Mouse (Mus musculus) T-cell, adult 2 months (primary cell): Measurements from ENCODE around the gene Gmeb2.

Experiments
- DNase-seq: peaks from one replicate; pipeline ENCODE4 v3.0.0; 2022; ENCODE audit warnings: low spot score

Gmeb2 gene

DNA sequence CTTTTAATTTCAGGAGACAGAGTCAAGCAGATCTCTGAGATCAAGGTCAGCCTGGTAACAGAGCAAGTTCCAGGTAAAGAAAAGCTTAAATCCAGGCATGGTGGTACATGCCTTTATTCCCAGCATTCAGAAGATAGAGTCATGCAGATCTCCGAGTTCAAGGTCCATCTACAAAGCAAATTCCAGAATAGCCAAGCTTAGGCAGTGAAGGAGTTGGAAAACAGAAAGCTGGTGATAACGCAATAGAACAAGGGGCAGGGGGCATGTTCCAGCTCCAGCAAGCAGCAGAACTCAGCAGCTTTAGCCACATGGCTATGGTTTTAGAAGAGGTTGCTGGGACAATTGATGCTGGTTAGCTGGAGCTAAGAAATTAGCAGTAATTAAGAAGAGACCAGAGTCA, 62.8 kb downstream of the Gmeb2 start:
- DNase-seq = no peak

- no peak for DNase-seq
These were observed 67.5 kb downstream of the Gmeb2 start for GRCm38 (mm10) chr2:181220361-181220760.

DNA sequence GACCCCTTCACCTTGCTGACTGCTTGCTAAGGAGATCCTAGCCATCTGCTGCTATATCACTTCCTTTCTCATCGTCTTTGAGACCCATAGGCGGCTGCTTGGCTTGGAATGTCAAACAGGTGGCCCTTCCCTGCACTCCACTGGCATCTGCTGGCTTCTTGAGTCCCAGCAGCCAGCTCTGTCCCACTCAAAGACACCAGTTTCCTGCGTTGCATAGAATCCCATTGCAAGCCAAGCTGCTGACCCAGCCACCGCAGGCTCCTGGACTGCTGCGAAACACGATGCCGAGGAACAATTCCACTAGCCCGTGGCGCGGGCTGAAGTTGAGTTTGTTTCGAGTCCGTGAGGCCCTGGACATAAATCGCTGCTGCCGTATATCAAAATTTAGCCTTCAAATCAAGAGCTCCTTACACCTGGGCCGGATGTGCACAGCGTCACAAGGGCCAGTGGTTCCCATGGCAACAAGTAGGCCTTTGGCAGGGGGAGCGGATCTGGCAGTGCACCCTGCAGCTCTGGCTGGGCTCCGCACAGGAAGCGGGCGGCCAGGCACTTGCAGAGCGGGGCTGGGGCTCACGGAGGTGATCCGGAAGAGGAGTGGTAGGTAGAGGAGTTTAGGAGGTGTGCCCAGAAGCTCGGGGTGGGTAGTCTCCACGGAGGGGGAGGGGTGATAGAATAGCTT, 68.2 kb downstream of the Gmeb2 start, which contains the start of gene Fndc11:
TSS of gene Fndc11 (plus strand) at position 476 of the 679 bp plus-strand sequence.
- peak; percentile 97 for DNase-seq

DNA sequence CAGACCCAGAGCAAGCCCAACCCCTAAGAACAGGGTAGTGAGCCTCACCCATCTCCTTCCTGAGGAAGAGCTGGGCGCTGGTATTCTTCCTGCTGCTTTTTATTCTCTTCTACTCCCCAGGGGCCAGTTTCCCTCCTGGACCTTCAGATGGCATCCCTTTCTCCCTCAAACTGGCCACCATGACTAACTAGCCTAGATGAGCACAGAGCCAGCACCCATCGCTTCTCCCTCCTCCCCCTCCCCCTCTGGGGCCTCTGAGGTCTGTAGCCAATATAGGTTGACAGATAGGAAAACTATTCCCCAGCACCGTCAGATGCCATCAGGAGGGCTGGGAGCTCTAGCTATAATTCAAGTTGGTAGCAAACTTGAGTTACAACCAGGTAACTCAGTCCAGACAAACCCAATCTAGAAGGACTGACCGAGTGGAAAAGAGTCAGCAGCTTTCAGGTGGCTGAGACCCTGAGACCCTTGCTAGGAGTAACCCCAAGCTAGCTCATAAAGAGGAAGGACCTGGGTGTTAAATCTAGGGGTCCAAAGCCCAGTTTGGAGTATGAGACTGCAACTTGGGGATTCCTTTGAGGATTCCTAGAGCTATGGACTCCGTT, 68.9 kb downstream of the Gmeb2 start:
- no peak for DNase-seq

DNA sequence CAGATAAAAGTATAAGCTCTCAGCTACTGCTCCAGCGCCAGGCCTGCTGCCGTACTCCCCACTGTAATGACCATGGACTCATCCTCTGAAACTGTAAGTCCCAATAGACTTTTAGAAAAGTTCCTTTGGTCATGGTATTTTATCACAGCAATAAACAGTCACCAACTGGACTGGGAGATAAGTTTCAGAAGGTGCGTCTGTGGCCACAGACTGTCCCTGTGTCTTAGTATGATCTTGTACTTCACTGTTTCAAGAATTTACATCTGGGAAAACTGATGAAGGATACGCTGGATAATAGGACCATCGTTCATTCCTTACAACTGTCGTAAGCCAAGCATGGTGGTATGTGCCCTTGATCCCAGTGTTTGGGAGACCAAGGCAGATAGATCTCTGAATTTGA, 71.8 kb downstream of the Gmeb2 start:
- DNase-seq = no peak

DNA sequence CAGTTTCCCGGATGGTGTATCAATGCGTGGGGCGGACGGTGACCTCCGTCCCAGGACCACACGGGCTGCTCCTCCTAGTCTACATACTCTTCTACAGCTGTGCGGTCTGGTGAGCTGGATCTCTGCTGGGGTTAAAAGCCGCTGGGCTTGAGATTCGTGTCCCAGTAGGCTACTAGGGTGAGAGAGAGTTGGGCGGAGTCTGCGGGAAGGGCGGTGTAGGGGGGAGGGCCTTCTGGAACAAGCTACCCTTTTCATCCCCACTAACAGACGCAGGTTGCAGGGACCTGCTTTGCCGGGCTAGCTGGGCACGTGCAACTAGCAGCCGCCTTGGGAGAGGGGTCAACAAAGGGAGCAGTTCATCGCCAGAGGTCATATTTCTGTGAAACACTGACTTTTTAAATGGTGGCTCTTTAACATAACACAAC, 74.8 kb downstream of the Gmeb2 start, which contains the start of gene Srms:
TSS of gene Srms (minus strand) at position 165 of the 425 bp plus-strand sequence.
- DNase-seq = peak; percentile 48

DNA sequence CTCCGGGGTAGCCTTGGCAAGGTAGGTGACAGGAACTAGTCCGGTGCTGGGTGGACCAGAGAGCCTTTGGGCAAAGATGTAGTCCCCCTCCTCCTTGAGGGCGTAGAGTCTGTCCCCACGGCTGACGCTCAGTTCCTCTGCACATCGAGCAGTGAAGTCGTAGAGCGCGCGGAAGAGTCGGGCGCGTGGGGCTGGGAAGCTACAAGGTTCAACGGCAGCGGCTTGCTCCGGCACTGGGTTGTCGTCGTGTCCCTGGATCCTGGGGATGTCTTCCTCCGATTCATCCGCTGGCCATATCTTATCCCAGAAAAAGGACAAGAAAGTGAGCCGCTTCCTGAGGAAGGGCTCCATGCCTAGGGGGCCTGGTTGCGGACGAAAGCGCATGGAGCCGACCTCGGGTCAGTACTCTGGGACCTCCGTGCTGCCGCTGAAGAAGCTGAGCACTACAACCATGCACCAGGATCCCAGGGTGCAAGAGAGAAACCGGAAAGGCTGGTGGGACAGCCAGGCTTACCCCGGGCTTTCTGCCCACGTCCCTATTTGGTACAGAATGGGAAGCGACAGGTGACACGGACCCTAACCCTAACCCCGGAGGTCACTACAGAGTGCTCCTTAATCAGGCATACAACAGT, 75.3 kb downstream of the Gmeb2 start:
- peak; percentile 23 for DNase-seq

DNA sequence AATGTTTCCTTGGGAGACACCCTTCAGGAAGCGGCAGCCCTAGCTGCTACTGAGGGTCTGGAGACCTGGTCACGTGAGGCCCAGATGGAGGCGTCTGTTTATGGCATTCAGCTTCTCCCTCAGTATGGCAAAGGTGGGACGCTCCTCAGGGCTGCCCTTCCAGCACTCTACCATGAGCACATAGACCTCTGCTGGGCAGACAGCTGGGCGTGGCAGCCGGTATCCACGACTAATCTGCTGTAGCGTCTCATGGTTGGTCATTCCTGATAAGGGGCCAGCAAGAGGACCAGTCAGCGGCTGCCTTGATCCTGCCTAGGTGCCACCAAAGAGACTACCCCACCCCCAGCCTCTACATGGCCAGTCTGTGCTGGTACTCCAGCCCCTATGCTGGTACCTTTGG, 81.7 kb downstream of the Gmeb2 start:
- no peak for DNase-seq

- no peak for DNase-seq
These were observed 82.2 kb downstream of the Gmeb2 start for GRCm38 (mm10) chr2:181205678-181206077.

DNA sequence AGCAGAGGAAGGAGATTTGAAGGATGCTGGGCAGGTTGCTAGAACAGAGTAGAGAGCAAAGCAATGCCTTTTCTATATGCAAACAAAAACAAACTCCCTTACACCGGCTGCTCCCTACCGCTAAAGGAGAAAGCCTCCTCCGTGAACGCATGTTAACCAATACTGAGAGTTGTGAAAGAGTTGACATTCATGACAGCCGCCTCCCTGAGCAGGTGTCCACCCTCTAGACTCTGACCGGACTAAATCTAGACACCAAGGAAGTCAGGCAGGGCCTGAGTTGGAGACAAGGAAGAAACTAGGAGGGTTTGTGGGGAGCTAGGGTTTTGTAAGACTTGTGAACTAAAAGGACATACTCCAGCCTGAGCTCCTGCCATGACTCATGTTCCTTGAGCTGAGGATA, 84.9 kb downstream of the Gmeb2 start:
- DNase-seq = no peak

- DNase-seq = no peak
These were observed 85.4 kb downstream of the Gmeb2 start, which contains the start of gene Ptk6 for GRCm38 (mm10) chr2:181202422-181202821. Gene Ptk6 (minus strand): TSS chr2:181202789.

GRCm38 (mm10) chr2:181201606-181202005, 86.2 kb downstream of the Gmeb2 start:
- DNase-seq = no peak
